Mouse (Mus musculus) stomach, embryonic 14.5 days (tissue): ENCODE results near the gene Ccdc170. TPM values are rescaled to one million over a fixed set of nuclear protein-coding genes. Genes with fewer than 3 reads are reported as not detected.

ENCODE experiments used
- ATAC-seq: fragments of 200-750 bp; cut with Nextera tagmentation; 2 replicates; pipeline ENCODE4 v1.8.0; 2017; ENCODE audit warnings: low read depth, moderate TSS enrichment; ENCODE audit not compliant: insufficient number of reproducible peaks, insufficient read depth, low FRiP score
- H3K27ac ChIP-seq: fragments of 300-500 bp; sonication (generic); 2 replicates; pipeline ENCODE4 v1.5.1; 2014; ENCODE audit warnings: mild to moderate bottlenecking, low read length, moderate library complexity, mixed read lengths
- H3K27me3 ChIP-seq: fragments of 300-500 bp; sonication (generic); 2 replicates; pipeline ENCODE4 v1.6.1; 2014; ENCODE audit warnings: low read length, control low read depth, mixed read lengths; ENCODE audit not compliant: control insufficient read depth, insufficient read depth
- H3K36me3 ChIP-seq: fragments of 300-500 bp; sonication (generic); 2 replicates; pipeline ENCODE4 v1.6.1; 2014; ENCODE audit warnings: mild to moderate bottlenecking, control low read depth, low read length, moderate library complexity, mixed read lengths; ENCODE audit not compliant: control insufficient read depth, insufficient read depth
- H3K4me1 ChIP-seq: fragments of 300-500 bp; sonication (generic); 2 replicates; pipeline ENCODE4 v1.6.1; 2014; ENCODE audit warnings: low read length, control low read depth, mixed read lengths; ENCODE audit not compliant: control insufficient read depth, insufficient read depth
- H3K4me2 ChIP-seq: fragments of 300-500 bp; sonication (generic); replicated peaks from 2 replicates; pipeline ENCODE4 v1.6.1; 2014; ENCODE audit warnings: low read depth, low read length, control low read depth
- H3K4me3 ChIP-seq: fragments of 300-500 bp; sonication (generic); 2 replicates; pipeline ENCODE4 v1.5.1; 2014; ENCODE audit warnings: low read depth, low read length, control low read depth
- H3K9ac ChIP-seq: fragments of 300-500 bp; sonication (generic); replicated peaks from 2 replicates; pipeline ENCODE4 v1.6.1; 2014; ENCODE audit warnings: low read depth, mild to moderate bottlenecking, control low read depth, low read length, moderate library complexity, mixed read lengths
- H3K9me3 ChIP-seq: fragments of 300-500 bp; sonication (generic); 2 replicates; pipeline ENCODE4 v1.6.1; 2016; ENCODE audit warnings: low read depth, low read length, control low read depth; ENCODE audit not compliant: control insufficient read depth
- WGBS: fragments of 180-500 bp; shearing (Covaris S2); extraction: QIAGEN DNeasy Blood & Tissue Kit; methylation state at CpG from one replicate; pipeline ENCODE4 v1.1.7; 2014; 5-methylcytosine and 5-hydroxymethylcytosine counted together
- polyA plus RNA-seq: library from polyadenylated mRNA; unstranded; fragments of >200 nt; fragmentation: Nextera tagmentation; extraction: Ambion mirVana; gene quantifications from 2 replicates; pipeline ENCODE4 v1.2.1, GENCODE M21; 2014

The Ccdc170 gene
- polyA plus RNA-seq, 1 experiment from 2014 or later: not detected

GRCm38 (mm10) chr10:4528043-4528442 is 45.7 kb downstream of the Ccdc170 start:
- no peaks in the 10 kb centered on the region for H3K9me3 ChIP-seq
- no peaks in the 10 kb centered on the region for H3K36me3 ChIP-seq
- H3K4me3 ChIP-seq: no peak overlapping the region
- no peaks in the 10 kb centered on the region for H3K4me1 ChIP-seq
- no peak overlapping the region for H3K9ac ChIP-seq
- no peak overlapping the region for H3K27ac ChIP-seq
- no peak for ATAC-seq
- 56% methylated on average over 7 of the region's 7 CpGs for WGBS
- H3K4me2 ChIP-seq: no peak overlapping the region
- no peaks in the 10 kb centered on the region for H3K27me3 ChIP-seq

GRCm38 (mm10) chr10:4530638-4531235 is 48.4 kb downstream of the Ccdc170 start:
- H3K27me3 ChIP-seq: no peaks in the 10 kb centered on the region
- H3K4me2 ChIP-seq: no peak overlapping the region
- H3K4me3 ChIP-seq: no peak overlapping the region
- no peak overlapping the region for H3K27ac ChIP-seq
- 79% methylated on average over 9 of the region's 9 CpGs for WGBS
- H3K4me1 ChIP-seq: no peaks in the 10 kb centered on the region
- H3K9me3 ChIP-seq: no peaks in the 10 kb centered on the region
- no peaks in the 10 kb centered on the region for H3K36me3 ChIP-seq
- H3K9ac ChIP-seq: no peak overlapping the region
- no peak for ATAC-seq

- H3K36me3 ChIP-seq: no peaks in the 10 kb centered on the region
- ATAC-seq: no peak
- H3K27me3 ChIP-seq: no peaks in the 10 kb centered on the region
- H3K4me2 ChIP-seq: no peak overlapping the region
- no peaks in the 10 kb centered on the region for H3K9me3 ChIP-seq
- H3K4me3 ChIP-seq: no peak overlapping the region
- no peak overlapping the region for H3K9ac ChIP-seq
- no peaks in the 10 kb centered on the region for H3K4me1 ChIP-seq
- H3K27ac ChIP-seq: no peak overlapping the region
- WGBS: 64% methylated on average over 6 of the region's 6 CpGs
Measured at GRCm38 (mm10) chr10:4531933-4532332, 49.6 kb downstream of the Ccdc170 start.

- H3K27ac ChIP-seq: no peak overlapping the region
- ATAC-seq: no peak
- whole genome bisulfite sequencing: 65% methylated on average over 6 of the region's 6 CpGs
Measured at GRCm38 (mm10) chr10:4532731-4533130, 50.4 kb downstream of the Ccdc170 start.

DNA sequence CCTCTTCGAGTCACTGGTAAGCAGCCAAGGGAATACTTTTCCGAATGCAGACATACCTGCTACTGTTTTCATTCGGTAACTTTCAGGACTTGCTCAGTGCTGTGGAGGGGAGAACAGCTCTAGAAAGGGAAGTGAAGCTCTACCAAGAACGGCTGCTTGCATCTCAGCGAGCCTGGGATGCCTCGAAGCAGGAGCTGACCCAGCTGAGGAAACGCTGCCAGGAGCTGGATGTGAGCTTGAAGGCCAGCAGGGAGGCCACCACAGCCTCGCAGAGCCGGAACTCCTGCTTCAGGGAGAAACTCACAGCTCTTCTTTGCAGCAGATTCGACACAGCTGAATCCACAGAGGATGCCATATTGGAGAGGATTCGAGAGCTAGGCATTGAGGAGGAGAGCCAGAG is 51.6 kb downstream of the Ccdc170 start:
- H3K4me1 ChIP-seq: no peaks in the 10 kb centered on the region
- H3K36me3 ChIP-seq: no peaks in the 10 kb centered on the region
- no peaks in the 10 kb centered on the region for H3K27me3 ChIP-seq
- no peak overlapping the region for H3K27ac ChIP-seq
- H3K9me3 ChIP-seq: no peaks in the 10 kb centered on the region
- no peak overlapping the region for H3K4me3 ChIP-seq
- H3K9ac ChIP-seq: no peak overlapping the region
- WGBS: 79% methylated on average over 11 of the region's 11 CpGs
- H3K4me2 ChIP-seq: no peak overlapping the region
- no peak for ATAC-seq

More at GRCm38 (mm10) chr10:4532731-4533130, 50.4 kb downstream of the Ccdc170 start:
- Histone ChIP-seq H3K4me1 (no peaks in the 10 kb centered on the region), H3K27me3 (no peaks in the 10 kb centered on the region), H3K9ac (no peak overlapping the region), H3K4me2 (no peak overlapping the region), H3K9me3 (no peaks in the 10 kb centered on the region), H3K36me3 (no peaks in the 10 kb centered on the region), H3K4me3 (no peak overlapping the region)

GRCm38 (mm10) chr10:4545550-4545949 is 63.2 kb downstream of the Ccdc170 start:
- WGBS: 93% methylated on average over 2 of the region's 2 CpGs
- Histone ChIP-seq H3K4me1 (no peaks in the 10 kb centered on the region), H3K4me2 (no peak overlapping the region), H3K27ac (no peak overlapping the region), H3K4me3 (no peak overlapping the region), H3K36me3 (no peaks in the 10 kb centered on the region), H3K27me3 (no peaks in the 10 kb centered on the region), H3K9me3 (no peaks in the 10 kb centered on the region), H3K9ac (no peak overlapping the region)
- no peak for ATAC-seq

GRCm38 (mm10) chr10:4553442-4554119 is 71.3 kb downstream of the Ccdc170 start:
- H3K27ac ChIP-seq: no peak overlapping the region

GRCm38 (mm10) chr10:4556842-4557377 is 74.6 kb downstream of the Ccdc170 start:
- no peaks in the 10 kb centered on the region for H3K9me3 ChIP-seq
- WGBS: 86% methylated on average over 3 of the region's 3 CpGs
- H3K27ac ChIP-seq: no peak overlapping the region

More at GRCm38 (mm10) chr10:4553442-4554119, 71.3 kb downstream of the Ccdc170 start:
- WGBS: 50% methylated on average over 9 of the region's 9 CpGs
- no peak overlapping the region for H3K9ac ChIP-seq
- no peaks in the 10 kb centered on the region for H3K9me3 ChIP-seq
- ATAC-seq: no peak
- H3K4me2 ChIP-seq: no peak overlapping the region
- H3K4me1 ChIP-seq: no peaks in the 10 kb centered on the region
- no peaks in the 10 kb centered on the region for H3K27me3 ChIP-seq
- H3K4me3 ChIP-seq: no peak overlapping the region
- H3K36me3 ChIP-seq: no peaks in the 10 kb centered on the region

More at GRCm38 (mm10) chr10:4556842-4557377, 74.6 kb downstream of the Ccdc170 start:
- no peak overlapping the region for H3K4me2 ChIP-seq
- no peak overlapping the region for H3K4me3 ChIP-seq
- no peak overlapping the region for H3K9ac ChIP-seq
- H3K36me3 ChIP-seq: no peaks in the 10 kb centered on the region
- H3K27me3 ChIP-seq: no peaks in the 10 kb centered on the region
- no peak for ATAC-seq
- no peaks in the 10 kb centered on the region for H3K4me1 ChIP-seq
